Mouse (Mus musculus) erythroblast, adult 5-6 weeks (primary cell): ENCODE measurements around the gene Olfr888. TPM values are rescaled to one million over a fixed set of nuclear protein-coding genes. Genes with fewer than 3 reads are reported as not detected.

Experiments
- ATAC-seq: replicated peaks from 2 replicates; pipeline ENCODE4 v1.8.0; 2016; ENCODE audit warnings: moderate number of reproducible peaks, mild to moderate bottlenecking, moderate TSS enrichment, inconsistent platforms; ENCODE audit not compliant: poor library complexity, low FRiP score, severe bottlenecking
- total RNA-seq, 2 experiments: library from RNA; stranded (forward) in 1 of 2; stranded (reverse) in 1 of 2; fragments of 150-400 nt in 1 of 2; fragments of 200-764, 138-1000 nt in 1 of 2; gene quantifications; 2 replicates each; pipeline versions ENCODE4 v1.2.3 to v1.2.4; 2015 to 2017; ENCODE audit warnings: low replicate concordance in 2 of 2

The Olfr888 gene
- total RNA-seq (2015; ENCODE audit: low replicate concordance), result not detected in 2 replicates
- not detected in 2 replicates for total RNA-seq (2017; ENCODE audit: low replicate concordance)

DNA sequence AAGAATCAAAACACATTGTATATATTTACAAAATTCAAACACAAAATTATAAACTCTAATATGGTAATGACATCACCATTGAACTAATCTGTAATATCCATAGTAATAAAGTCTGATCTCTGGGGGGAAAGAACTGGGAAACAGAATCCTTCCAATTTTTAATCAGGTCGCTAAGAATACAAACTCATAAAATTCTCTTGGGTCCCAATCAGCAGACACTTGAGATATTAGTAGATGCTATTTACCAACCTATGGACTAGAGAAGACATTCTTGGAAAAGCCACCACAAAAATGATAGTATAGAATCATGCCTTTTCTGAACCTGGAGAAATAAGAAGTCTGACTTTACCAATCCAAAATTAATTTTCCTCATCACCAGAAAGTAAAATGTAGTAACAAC lies at the start of gene Olfr888:
Gene Olfr888, plus strand, starts transcription at position 301 of the 400 bp plus-strand sequence.
- ATAC-seq, result no peak

DNA sequence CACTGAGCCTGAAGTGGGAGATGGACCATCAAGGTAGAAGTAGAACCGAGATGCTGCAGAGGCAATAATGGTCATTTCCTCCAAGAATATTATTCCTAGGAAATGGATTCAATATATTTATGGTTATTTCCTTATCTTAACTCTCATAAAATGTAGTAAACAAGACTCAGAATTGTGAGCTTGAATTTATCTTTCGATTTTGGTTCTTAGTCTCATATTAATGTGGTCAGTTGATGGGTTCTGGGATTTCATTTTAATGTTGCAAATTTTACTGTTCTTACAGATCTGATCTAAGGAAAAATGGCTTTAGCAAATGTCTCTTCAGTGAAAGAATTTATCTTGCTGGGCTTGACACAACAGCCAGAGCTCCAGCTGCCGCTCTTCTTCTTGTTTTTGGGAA lies 46.9 kb upstream of the Olfr888 start, which contains the start of gene Olfr885:
Gene Olfr885, plus strand, starts transcription at position 301 of the 400 bp plus-strand sequence.
- ATAC-seq, result no peak

- no peak for ATAC-seq
Observed at GRCm38 (mm10) chr9:38083772-38084171, 24.2 kb upstream of the Olfr888 start, which contains the start of gene Olfr887. Olfr887 (plus strand) TSS chr9:38084072.

- no peak for ATAC-seq
Observed at GRCm38 (mm10) chr9:38114898-38115297, 7.0 kb downstream of the Olfr888 start, which contains the start of gene Olfr889. Olfr889 (plus strand) TSS chr9:38115198.

- no peak for ATAC-seq
Observed at GRCm38 (mm10) chr9:38142217-38142616, 34.3 kb downstream of the Olfr888 start, which contains the start of gene Olfr890. Olfr890 (plus strand) TSS chr9:38142517.

Other genes with a start within 250 kb of the Olfr888 start
- gene Olfr145, start 211.4 kb upstream of the Olfr888 start, total RNA-seq (2015; ENCODE audit: low replicate concordance), result not detected in 2 replicates
- gene Olfr145, start 211.4 kb upstream of the Olfr888 start, total RNA-seq (2017; ENCODE audit: low replicate concordance), result not detected in 2 replicates
- gene Olfr878, start 190.3 kb upstream of the Olfr888 start, total RNA-seq (2015; ENCODE audit: low replicate concordance), result not detected in 2 replicates
- gene Olfr878, start 190.3 kb upstream of the Olfr888 start, total RNA-seq (2017; ENCODE audit: low replicate concordance), result not detected in 2 replicates
- not detected in 2 replicates for gene Olfr881, start 116.3 kb upstream of the Olfr888 start, total RNA-seq (2015; ENCODE audit: low replicate concordance)
- 0.14 TPM in 1 of 2 replicates, not detected in the other for gene Olfr881, start 116.3 kb upstream of the Olfr888 start, total RNA-seq (2017; ENCODE audit: low replicate concordance)
- not detected in 2 replicates for gene Olfr883, start 82.3 kb upstream of the Olfr888 start, total RNA-seq (2015; ENCODE audit: low replicate concordance)
- not detected in 2 replicates for gene Olfr883, start 82.3 kb upstream of the Olfr888 start, total RNA-seq (2017; ENCODE audit: low replicate concordance)
- not detected in 2 replicates for gene Olfr884, start 61.6 kb upstream of the Olfr888 start, total RNA-seq (2015; ENCODE audit: low replicate concordance)
- gene Olfr884, start 61.6 kb upstream of the Olfr888 start, total RNA-seq (2017; ENCODE audit: low replicate concordance), result not detected in 2 replicates
- gene Olfr885, start 46.8 kb upstream of the Olfr888 start, total RNA-seq (2015; ENCODE audit: low replicate concordance), result not detected in 2 replicates
- not detected in 2 replicates for gene Olfr885, start 46.8 kb upstream of the Olfr888 start, total RNA-seq (2017; ENCODE audit: low replicate concordance)
- not detected in 2 replicates for gene Olfr887, start 24.1 kb upstream of the Olfr888 start, total RNA-seq (2015; ENCODE audit: low replicate concordance)
- gene Olfr887, start 24.1 kb upstream of the Olfr888 start, total RNA-seq (2017; ENCODE audit: low replicate concordance), result 0.14 TPM in 1 of 2 replicates, not detected in the other
- gene Olfr889, start 7.1 kb downstream of the Olfr888 start, total RNA-seq (2015; ENCODE audit: low replicate concordance), result not detected in 2 replicates
- gene Olfr889, start 7.1 kb downstream of the Olfr888 start, total RNA-seq (2017; ENCODE audit: low replicate concordance), result not detected in 2 replicates
- not detected in 2 replicates for gene Olfr890, start 34.4 kb downstream of the Olfr888 start, total RNA-seq (2015; ENCODE audit: low replicate concordance)
- gene Olfr890, start 34.4 kb downstream of the Olfr888 start, total RNA-seq (2017; ENCODE audit: low replicate concordance), result not detected in 2 replicates
- gene Olfr891, start 72.7 kb downstream of the Olfr888 start, total RNA-seq (2015; ENCODE audit: low replicate concordance), result not detected in 2 replicates
- gene Olfr891, start 72.7 kb downstream of the Olfr888 start, total RNA-seq (2017; ENCODE audit: low replicate concordance), result not detected in 2 replicates
- not detected in 2 replicates for gene Olfr893, start 100.2 kb downstream of the Olfr888 start, total RNA-seq (2015; ENCODE audit: low replicate concordance)
- not detected in 2 replicates for gene Olfr893, start 100.2 kb downstream of the Olfr888 start, total RNA-seq (2017; ENCODE audit: low replicate concordance)
- gene Olfr894, start 109.9 kb downstream of the Olfr888 start, total RNA-seq (2015; ENCODE audit: low replicate concordance), result not detected in 2 replicates
- gene Olfr894, start 109.9 kb downstream of the Olfr888 start, total RNA-seq (2017; ENCODE audit: low replicate concordance), result not detected in 2 replicates
- not detected in 2 replicates for gene Olfr143, start 144.6 kb downstream of the Olfr888 start, total RNA-seq (2015; ENCODE audit: low replicate concordance)
- not detected in 2 replicates for gene Olfr143, start 144.6 kb downstream of the Olfr888 start, total RNA-seq (2017; ENCODE audit: low replicate concordance)
- not detected in 2 replicates for gene Olfr895, start 159.7 kb downstream of the Olfr888 start, total RNA-seq (2015; ENCODE audit: low replicate concordance)
- gene Olfr895, start 159.7 kb downstream of the Olfr888 start, total RNA-seq (2017; ENCODE audit: low replicate concordance), result not detected in 2 replicates
- not detected in 2 replicates for gene Olfr896-ps1, start 183.0 kb downstream of the Olfr888 start, total RNA-seq (2015; ENCODE audit: low replicate concordance)
- not detected in 2 replicates for gene Olfr896-ps1, start 183.0 kb downstream of the Olfr888 start, total RNA-seq (2017; ENCODE audit: low replicate concordance)
- gene Olfr25, start 220.9 kb downstream of the Olfr888 start, total RNA-seq (2015; ENCODE audit: low replicate concordance), result not detected in 2 replicates
- not detected in 2 replicates for gene Olfr25, start 220.9 kb downstream of the Olfr888 start, total RNA-seq (2017; ENCODE audit: low replicate concordance)
- gene Olfr898, start 240.3 kb downstream of the Olfr888 start, total RNA-seq (2015; ENCODE audit: low replicate concordance), result not detected in 2 replicates
- 0.14 TPM in 1 of 2 replicates, not detected in the other for gene Olfr898, start 240.3 kb downstream of the Olfr888 start, total RNA-seq (2017; ENCODE audit: low replicate concordance)